Mouse (Mus musculus) heart, embryonic 10.5 days (tissue): ENCODE measurements around the gene Bag6. TPM values are rescaled to one million over a fixed set of nuclear protein-coding genes. Genes with fewer than 3 reads are reported as not detected.
A peak's percentile ranks its signal among the peaks of the same experiment; 100 is the strongest.

ENCODE experiments used
- DNase-seq: peaks from one replicate; pipeline ENCODE4 v3.0.0-alpha.2; 2017; ENCODE audit warnings: low spot score
- H3K27ac ChIP-seq: fragments of 300-500 bp; sonication (generic); 2 replicates; pipeline ENCODE4 v1.5.1; 2016; ENCODE audit warnings: mild to moderate bottlenecking
- H3K27me3 ChIP-seq: fragments of 300-500 bp; sonication (generic); 2 replicates; pipeline ENCODE4 v1.6.1; 2016; ENCODE audit warnings: mild to moderate bottlenecking; ENCODE audit not compliant: poor library complexity, insufficient read depth, severe bottlenecking
- H3K36me3 ChIP-seq: fragments of 300-500 bp; sonication (generic); 2 replicates; pipeline ENCODE4 v1.6.1; 2016; ENCODE audit warnings: mild to moderate bottlenecking, moderate library complexity
- H3K4me1 ChIP-seq: fragments of 300-500 bp; sonication (generic); 2 replicates; pipeline ENCODE4 v1.6.1; 2016; ENCODE audit warnings: mild to moderate bottlenecking
- H3K4me3 ChIP-seq: fragments of 300-500 bp; sonication (generic); 2 replicates; pipeline ENCODE4 v1.5.1; 2016; ENCODE audit warnings: mild to moderate bottlenecking, moderate library complexity
- H3K9me3 ChIP-seq: fragments of 300-500 bp; sonication (generic); 2 replicates; pipeline ENCODE4 v1.6.1; 2016; ENCODE audit warnings: mild to moderate bottlenecking, moderate library complexity
- WGBS: fragments of 180-500 bp; shearing (Covaris S2); methylation state at CpG from one replicate; pipeline ENCODE4 v1.1.7; 2016; 5-methylcytosine and 5-hydroxymethylcytosine counted together
- polyA plus RNA-seq: library from polyadenylated mRNA; unstranded; fragments of >200 nt; fragmentation: Nextera tagmentation; extraction: Ambion mirVana; gene quantifications from 2 replicates; pipeline ENCODE4 v1.2.1, GENCODE M21; 2016

The Bag6 gene
- polyA plus RNA-seq, 1 experiment from 2014 or later = 65.5 TPM

DNA sequence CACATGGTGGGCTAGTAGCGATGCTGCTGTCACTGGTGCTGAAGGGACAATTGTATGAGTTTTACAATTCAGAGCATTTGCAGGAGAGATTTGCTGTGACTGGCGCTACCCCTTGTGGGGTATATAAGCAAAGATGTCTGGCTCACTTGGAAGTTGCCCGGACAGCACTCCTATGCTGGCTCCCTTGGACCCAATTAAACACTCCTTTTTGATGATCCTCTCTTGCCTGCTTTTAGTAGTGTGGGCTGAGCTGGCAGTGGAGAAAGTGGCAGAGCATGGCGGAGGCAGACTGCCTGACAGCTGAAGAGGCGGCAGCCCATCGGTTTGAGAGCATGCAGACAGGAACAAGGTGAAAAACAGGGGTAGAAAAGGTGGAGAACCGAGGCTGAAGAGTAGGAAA is 32.8 kb downstream of the Bag6 start:
- peaks cover under 1% of the 10 kb centered on the region; the same call in 1 of the 2 replicates for H3K36me3 ChIP-seq
- no peak for DNase-seq
- H3K27me3 ChIP-seq = peaks cover 11% of the 10 kb centered on the region; the same call in 1 of the 2 replicates
- H3K4me1 ChIP-seq = peaks cover 17% of the 10 kb centered on the region
- no peak overlapping the region for H3K27ac ChIP-seq
- no peaks in the 10 kb centered on the region for H3K9me3 ChIP-seq
- H3K4me3 ChIP-seq = no peak overlapping the region
- 86% methylated on average over 7 of the region's 7 CpGs for WGBS

DNA sequence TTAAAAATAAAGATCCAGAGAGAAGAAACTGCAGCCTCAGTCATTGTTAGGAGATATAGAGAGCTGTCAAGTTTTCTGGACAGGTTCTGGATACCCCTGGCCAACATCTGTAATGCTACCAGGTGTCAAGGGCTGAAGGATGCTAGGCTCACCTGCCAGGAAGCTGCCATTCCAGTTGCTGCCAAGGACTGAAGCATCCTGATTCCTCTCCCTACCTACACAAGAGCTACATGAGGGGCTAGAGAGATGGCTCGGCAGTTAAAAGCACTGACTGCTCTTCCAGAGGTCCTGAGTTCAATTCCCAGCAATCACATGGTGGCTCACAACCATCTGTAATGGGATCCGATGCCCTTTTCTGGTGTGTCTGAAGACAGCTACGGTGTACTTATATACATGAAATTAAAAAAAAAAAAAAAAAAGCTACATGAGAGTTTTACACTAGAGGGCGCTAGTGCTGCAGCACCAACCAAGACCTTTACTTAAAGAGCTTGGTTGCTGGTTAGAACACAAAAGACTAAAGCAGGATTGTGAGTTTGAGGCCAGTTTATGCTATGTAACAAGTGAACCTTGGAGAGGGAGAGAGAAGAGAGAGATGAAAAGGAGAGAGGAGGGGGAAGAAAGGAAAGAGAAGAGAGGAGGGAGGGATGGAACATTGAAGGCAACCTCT is 33.7 kb downstream of the Bag6 start:
- DNase-seq = no peak
- 22% methylated on average over 4 of the region's 4 CpGs for WGBS
- Histone ChIP-seq H3K4me3 (no peak overlapping the region), H3K4me1 (peaks cover 9% of the 10 kb centered on the region; the same call in 1 of the 2 replicates), H3K27ac (no peak overlapping the region), H3K36me3 (no peaks in the 10 kb centered on the region), H3K27me3 (peaks cover 15% of the 10 kb centered on the region; the same call in 1 of the 2 replicates), H3K9me3 (no peaks in the 10 kb centered on the region)

DNA sequence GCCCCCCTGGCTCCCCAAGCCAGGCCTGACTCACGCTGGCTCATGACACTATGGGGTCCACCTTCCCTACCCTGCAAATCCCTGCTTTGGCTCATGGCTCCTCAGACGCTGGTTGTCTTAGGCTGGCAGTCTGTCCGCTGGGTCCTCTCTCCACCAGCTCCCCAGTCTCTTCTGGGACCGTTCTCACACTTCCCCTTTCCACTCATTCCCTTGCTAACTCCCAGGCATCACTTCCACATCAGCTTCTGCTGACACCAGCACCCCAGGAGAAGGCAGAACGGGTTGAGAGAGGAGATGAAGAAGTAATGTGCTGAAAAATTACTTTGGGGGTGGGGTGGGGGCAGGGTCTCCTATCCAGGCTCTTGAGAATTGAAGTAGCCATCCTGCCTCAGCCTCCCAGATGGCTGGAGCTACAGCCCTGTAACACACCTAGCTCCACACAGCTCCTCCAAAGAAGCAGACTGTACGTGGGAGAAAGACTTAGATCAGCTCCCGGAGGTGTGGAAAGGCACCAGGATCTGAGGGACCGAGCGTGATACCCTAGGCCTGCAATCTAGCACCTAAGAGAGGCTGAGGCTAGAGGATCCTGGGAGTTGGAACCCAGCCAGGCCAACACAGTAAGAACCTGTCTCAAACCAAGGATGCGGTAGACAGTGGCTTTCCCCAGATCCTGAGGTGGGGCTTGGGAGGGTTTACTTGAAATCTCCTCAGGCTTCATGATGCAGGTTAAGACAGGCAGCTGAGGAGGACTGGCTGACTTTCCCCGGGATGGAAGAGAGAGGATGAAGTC is 37.7 kb downstream of the Bag6 start:
- WGBS = 64% methylated on average over 11 of the region's 11 CpGs
- no peaks in the 10 kb centered on the region for H3K4me1 ChIP-seq
- H3K27me3 ChIP-seq = peaks cover 15% of the 10 kb centered on the region; the same call in 1 of the 2 replicates
- H3K9me3 ChIP-seq = no peaks in the 10 kb centered on the region
- H3K4me3 ChIP-seq = no peak overlapping the region
- no peaks in the 10 kb centered on the region for H3K36me3 ChIP-seq
- DNase-seq = no peak
- H3K27ac ChIP-seq = no peak overlapping the region

DNA sequence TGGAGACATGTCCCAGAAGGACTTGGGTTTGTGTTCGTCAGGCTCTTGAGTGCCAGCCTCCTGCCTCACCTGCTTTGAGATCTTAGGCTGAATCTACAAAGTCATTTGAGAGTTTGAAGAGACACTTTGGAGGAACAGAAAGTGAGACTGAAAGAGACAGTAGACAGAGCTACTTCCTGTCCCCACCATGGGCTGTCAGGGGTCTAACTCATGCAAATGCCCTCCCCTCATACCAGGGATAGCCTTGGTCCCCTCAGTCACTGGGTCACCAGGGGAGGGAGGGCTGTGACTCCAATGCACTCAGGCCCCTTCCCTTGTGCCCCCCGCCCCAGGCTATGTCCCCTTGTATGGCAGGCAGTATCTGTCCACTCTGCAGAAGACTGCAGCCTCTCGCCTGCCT is 38.4 kb downstream of the Bag6 start:
- DNase-seq = no peak
- Histone ChIP-seq H3K27ac (no peak overlapping the region), H3K36me3 (no peaks in the 10 kb centered on the region), H3K9me3 (no peaks in the 10 kb centered on the region), H3K4me1 (no peaks in the 10 kb centered on the region), H3K4me3 (no peak overlapping the region), H3K27me3 (peaks cover 15% of the 10 kb centered on the region; the same call in 1 of the 2 replicates)
- WGBS = 68% methylated on average over 3 of the region's 3 CpGs

DNA sequence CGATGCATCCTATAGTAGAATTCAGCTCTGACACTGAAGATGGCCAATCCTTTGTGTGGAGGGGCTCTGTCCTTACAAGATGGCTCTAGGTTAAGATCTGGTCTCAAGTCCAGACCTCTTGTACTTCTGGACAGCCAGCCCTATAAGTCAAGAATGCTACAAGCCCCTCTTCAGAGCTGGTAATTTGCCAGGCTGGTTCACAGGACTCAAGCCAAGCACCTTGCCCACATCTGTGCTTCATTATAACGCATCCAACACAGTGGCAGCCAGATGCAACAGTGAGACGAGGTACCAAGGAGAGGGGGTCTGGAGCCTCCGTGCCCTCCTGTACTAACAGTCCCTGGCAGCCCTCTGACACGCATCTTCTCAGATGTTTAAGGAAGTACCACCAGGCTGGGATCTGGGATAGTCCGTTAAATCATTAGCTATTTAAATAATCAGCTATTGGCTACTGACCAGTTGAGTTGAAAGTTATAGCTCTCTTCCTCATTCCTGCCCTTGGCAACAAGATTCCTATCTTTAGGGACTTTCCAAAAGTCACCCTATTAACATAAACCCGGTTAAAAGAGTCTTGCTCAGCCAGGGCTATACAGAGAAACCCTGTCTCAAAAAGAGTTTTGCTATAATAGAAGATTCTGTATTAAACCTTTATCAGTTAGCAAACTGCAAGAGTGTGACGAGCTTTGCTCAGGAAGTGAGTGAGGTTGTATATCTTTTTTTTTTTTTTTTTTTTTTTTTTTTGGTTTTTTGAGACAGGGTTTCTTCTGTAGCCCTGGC is 39.4 kb downstream of the Bag6 start:
- Histone ChIP-seq H3K27me3 (peaks cover 15% of the 10 kb centered on the region; the same call in 1 of the 2 replicates), H3K4me3 (no peak overlapping the region), H3K36me3 (no peaks in the 10 kb centered on the region), H3K9me3 (no peaks in the 10 kb centered on the region), H3K4me1 (0 out of 2 replicates have a peak, but pooled peaks cover 2% of the 10 kb centered on the region), H3K27ac (no peak overlapping the region)
- no peak for DNase-seq
- 70% methylated on average over 8 of the region's 8 CpGs for WGBS

DNA sequence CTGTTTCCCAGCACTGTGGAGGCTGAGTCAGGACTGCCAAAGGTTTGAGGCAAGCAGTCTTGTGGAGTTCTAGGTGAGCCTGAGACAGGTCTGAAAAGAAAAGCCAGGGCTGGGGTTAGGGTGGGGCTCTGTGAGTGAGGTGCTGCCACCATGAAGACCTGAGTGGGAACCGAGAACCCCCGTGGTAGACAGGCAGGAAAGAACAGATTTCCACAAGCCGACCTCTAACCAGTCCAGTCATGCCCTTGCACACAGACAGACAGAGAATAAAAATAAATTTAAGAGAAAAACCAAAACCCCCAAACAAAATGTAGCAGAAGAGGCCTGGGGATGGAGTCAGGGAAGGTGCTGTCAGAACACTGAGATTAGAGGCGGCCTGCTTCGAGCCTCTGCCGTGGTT is 40.4 kb downstream of the Bag6 start:
- Histone ChIP-seq H3K36me3 (no peaks in the 10 kb centered on the region), H3K9me3 (no peaks in the 10 kb centered on the region), H3K4me3 (no peak overlapping the region), H3K27ac (no peak overlapping the region), H3K27me3 (peaks cover 15% of the 10 kb centered on the region; the same call in 1 of the 2 replicates), H3K4me1 (0 out of 2 replicates have a peak, but pooled peaks cover 2% of the 10 kb centered on the region)
- 79% methylated on average over 6 of the region's 6 CpGs for WGBS
- DNase-seq = no peak

DNA sequence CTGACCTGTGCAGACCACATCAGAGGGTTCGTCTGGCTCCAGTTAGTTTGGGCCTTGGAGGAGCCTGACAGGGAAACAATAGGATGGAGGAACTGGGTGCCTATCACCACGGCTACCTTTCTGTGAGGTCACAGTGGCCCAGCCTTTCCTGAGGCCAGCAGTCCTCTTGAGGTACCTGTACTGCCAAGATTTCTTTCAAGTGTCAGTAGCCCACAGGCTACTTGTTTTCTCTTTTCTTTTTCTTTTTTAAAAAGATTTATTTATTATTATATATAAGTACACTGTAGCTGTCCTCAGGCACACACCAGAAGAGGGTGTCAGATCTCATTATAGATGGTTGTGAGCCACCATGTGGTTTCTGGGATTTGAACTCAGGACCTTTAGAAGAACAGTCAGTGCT is 41.0 kb downstream of the Bag6 start, which contains the start of gene Aif1:
Gene Aif1, minus strand, starts transcription at position 101 of the 400 bp plus-strand sequence.
- H3K36me3 ChIP-seq = no peaks in the 10 kb centered on the region
- H3K9me3 ChIP-seq = no peaks in the 10 kb centered on the region
- no peak within 1 kb of the TSS for H3K27ac ChIP-seq
- no peak within 1 kb of the TSS for H3K4me3 ChIP-seq
- WGBS = 55% methylated on average over 2 of the region's 2 CpGs
- no peak for DNase-seq
- peaks cover 15% of the 10 kb centered on the region; the same call in 1 of the 2 replicates for H3K27me3 ChIP-seq
- H3K4me1 ChIP-seq = 0 out of 2 replicates have a peak, but pooled peaks cover 2% of the 10 kb centered on the region

DNA sequence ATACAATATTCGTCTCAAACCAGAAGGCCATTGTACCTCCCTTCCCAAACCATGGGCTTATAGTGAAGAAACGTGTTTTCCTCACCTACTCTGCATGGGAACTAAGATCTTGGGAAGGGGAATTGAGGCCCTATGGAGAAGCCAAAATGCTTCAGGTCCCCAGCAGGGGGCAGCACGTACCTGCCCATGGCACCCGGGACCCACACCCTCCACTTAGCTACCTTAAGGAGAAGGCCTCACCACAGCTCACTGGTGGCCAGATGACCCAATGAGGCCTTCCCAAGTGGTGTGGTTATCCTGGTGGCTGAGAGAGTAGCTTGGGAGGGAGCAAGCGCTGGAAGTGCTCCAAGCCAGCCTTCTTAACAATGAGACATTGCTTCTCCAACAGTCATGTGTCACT is 43.5 kb downstream of the Bag6 start:
- 0 out of 2 replicates have a peak, but pooled peaks cover 2% of the 10 kb centered on the region for H3K4me1 ChIP-seq
- H3K27me3 ChIP-seq = no peaks in the 10 kb centered on the region
- no peaks in the 10 kb centered on the region for H3K9me3 ChIP-seq
- peak; percentile 89 for DNase-seq
- no peaks in the 10 kb centered on the region for H3K36me3 ChIP-seq
- 10% methylated on average over 5 of the region's 5 CpGs for WGBS
- no peak overlapping the region for H3K4me3 ChIP-seq
- H3K27ac ChIP-seq = no peak overlapping the region

DNA sequence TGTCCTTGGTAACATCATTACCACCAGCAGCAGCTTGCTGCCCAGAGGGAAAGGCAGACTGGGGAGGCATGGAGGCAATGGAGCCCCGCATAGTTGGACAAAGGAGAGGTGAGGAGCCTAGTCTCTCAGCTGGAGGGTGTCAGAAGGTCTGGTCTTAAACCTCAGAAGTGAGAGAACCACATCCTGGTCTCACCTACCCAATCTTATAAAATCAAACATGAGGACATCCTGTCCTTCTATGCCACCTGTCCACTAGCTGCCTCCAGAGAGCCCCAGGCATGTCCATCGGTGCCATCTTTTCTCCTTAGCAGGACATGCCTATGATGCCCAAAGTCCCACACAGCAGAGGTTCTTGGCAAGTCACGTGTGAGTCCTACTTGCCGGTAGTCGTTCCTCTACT is 45.1 kb downstream of the Bag6 start:
- Histone ChIP-seq H3K4me1 (0 out of 2 replicates have a peak, but pooled peaks cover 2% of the 10 kb centered on the region), H3K36me3 (no peaks in the 10 kb centered on the region), H3K27me3 (no peaks in the 10 kb centered on the region), H3K9me3 (no peaks in the 10 kb centered on the region), H3K4me3 (no peak overlapping the region), H3K27ac (no peak overlapping the region)
- no peak for DNase-seq
- WGBS = 79% methylated on average over 5 of the region's 5 CpGs

DNA sequence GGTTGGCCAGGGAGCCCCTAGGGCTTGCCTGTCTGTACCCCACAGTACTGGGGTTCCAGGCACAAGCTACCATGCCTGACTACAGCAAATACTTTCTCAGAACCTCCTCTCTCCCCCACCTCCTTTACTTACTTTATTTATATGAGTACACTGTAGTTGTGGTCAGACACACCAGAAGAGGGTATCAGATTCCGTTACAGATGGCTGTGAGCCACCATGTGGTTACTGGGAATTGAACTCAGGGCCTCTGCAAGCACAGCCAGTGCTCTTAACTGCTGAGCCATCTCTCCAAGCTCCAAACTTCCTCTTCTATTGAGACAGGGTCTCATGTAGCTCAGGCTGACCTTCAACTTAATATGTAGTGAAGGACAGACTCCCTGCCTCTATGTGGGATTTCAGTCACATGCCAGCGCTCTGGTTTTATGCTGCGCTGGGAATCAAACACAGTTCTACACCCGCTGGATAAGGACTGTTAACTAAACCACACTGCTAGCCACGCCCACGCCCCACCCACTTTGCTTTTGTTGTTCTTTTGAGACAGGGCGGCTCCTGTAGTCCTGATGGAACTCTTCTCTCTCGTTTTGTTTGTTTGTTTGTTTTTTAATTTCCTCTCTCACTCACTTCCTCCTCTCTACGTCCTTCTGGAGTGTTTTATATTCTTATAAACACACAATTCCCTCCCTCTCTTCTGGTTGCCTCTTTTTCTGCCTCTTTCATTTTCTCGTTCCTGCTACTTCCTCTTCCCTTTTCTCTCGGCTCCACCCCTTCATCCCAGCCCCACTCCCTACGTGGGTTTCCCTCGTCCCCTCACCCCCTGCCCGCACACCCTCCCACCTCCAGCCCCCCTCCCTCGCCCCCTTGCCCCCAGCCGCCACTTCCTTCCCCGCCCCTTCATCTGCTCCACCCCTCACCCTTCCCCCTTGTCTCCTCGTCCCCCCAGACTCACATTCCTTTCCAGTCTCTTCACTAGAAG is 50.9 kb downstream of the Bag6 start:
- WGBS = 3% methylated on average over 18 of the region's 18 CpGs
- no peaks in the 10 kb centered on the region for H3K27me3 ChIP-seq

DNA sequence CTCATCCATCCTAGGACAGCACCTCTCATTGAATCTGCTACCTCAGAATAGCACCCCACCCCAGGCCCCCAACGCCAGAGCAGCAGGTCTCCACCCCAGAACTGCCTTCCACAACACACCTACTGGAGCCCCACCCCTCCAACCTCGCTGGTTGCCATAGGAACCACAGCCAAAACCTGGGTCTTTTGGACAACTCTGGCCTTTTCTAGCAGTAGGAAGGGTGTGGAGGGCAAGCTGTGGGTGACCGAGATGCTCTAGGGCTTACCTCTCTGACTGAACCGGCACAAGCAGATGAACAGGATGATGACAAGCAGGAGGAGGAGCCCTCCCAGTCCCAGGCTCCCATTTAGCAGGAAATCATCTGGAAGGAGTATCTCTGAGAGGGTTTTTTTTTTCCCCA is 51.7 kb downstream of the Bag6 start:
- peak overlapping the region; percentile 66 for H3K4me3 ChIP-seq
- peak overlapping the region; percentile 83 for H3K27ac ChIP-seq
- no peaks in the 10 kb centered on the region for H3K27me3 ChIP-seq
- WGBS = 0% methylated on average over 4 of the region's 4 CpGs
- H3K36me3 ChIP-seq = no peaks in the 10 kb centered on the region
- no peak for DNase-seq
- peaks cover 17% of the 10 kb centered on the region for H3K4me1 ChIP-seq
- no peaks in the 10 kb centered on the region for H3K9me3 ChIP-seq

More for the DNA sequence above, 50.9 kb downstream of the Bag6 start:
- H3K27ac ChIP-seq = peak overlapping the region; percentile 83
- H3K36me3 ChIP-seq = no peaks in the 10 kb centered on the region
- peaks cover 17% of the 10 kb centered on the region for H3K4me1 ChIP-seq
- H3K4me3 ChIP-seq = peak overlapping the region; percentile 66
- H3K9me3 ChIP-seq = no peaks in the 10 kb centered on the region
- peak; percentile 86 for DNase-seq

DNA sequence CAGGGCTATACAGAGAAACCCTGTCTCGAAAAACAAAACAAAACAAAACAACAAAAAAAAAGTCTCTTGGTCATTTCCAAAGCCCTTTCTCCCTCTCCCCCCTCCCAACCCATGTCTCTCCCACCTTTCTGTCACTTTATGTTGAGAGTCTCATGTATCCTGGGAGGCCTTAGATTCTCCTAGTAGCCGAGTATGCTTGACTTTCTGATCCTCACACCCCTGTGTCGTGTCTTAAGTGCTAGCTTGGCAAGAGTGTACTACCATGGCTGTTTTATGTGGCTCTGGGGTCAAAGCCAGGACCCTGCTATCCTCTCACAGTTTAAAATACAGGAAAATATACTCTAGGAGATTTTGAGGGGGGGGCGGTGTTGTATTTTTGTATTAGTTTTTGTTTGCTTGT is 52.4 kb downstream of the Bag6 start:
- no peak overlapping the region for H3K4me3 ChIP-seq
- H3K4me1 ChIP-seq = peaks cover 17% of the 10 kb centered on the region
- WGBS = 73% methylated on average over 4 of the region's 4 CpGs
- H3K36me3 ChIP-seq = no peaks in the 10 kb centered on the region
- no peaks in the 10 kb centered on the region for H3K27me3 ChIP-seq
- H3K27ac ChIP-seq = no peak overlapping the region
- H3K9me3 ChIP-seq = no peaks in the 10 kb centered on the region
- no peak for DNase-seq
